Mouse (Mus musculus): ENCODE results near the gene Rap1a.

GRCm38 (mm10) chr3:105703571-105703970 is 97.6 kb downstream of the Rap1a start:
- TF ChIP-seq MYOD1 (IDR thresholded peaks at IDR 0.05; ENCODE audit: control insufficient read depth, insufficient read length, low read depth) = no peak
- no peak for TF ChIP-seq CTCF (IDR thresholded peaks at IDR 0.05; ENCODE audit: control insufficient read depth, insufficient read depth, insufficient read length)
